Mouse (Mus musculus): Measurements from ENCODE around the gene Arpc1b. TPM values are rescaled to one million over a fixed set of nuclear protein-coding genes. Genes with fewer than 3 reads are reported as not detected.
"Not testable (repeated sequence)": the region's sequence is repeated elsewhere in the genome, so short reads cannot be mapped to it uniquely, and the experiment has no call there.

The Arpc1b gene
- total RNA-seq, 2 experiments from 2014 or later = 23.7 to 54.0 TPM

DNA sequence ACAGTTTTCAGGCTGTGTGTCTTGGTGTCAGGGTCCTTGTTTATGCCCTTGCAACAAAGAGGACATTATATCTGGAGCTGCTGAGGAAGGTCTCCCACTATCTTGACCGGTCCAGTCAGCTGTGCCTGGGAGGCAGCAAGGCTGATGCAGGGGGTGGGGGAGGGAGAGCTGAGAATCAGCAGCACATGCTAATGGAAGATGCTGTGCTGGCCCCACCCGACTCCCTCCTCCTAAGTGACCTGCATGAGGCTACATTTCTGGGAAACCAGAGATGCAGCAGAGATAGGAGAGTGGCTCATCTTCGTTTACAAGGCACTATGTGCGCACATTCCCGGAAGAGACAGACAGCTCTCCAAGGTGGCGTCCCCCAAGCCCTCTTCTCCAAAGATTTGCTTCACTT, 3.6 kb upstream of the Arpc1b start:
- ATAC-seq (replicated peaks; ENCODE audit: low FRiP score, low TSS enrichment, poor library complexity, severe bottlenecking) = no peak

DNA sequence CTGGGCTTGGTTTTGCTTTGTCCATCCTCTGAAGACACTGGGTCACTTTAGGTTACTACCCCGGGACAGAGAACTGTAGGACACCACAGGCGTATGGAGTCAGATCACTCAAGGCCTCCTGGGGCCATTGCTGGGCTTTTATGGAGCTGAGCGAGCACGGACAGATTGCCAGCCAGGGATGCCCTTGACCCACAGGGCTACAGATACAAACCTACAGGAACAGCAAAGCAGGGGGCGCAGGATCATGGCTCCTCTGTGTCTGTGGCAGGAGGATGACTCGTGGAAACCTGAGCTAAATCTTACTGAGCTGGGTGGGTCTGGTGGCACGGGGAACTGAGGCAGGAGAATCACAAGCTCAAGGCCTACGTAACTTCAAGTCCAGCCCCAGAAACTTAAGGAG, 1.4 kb upstream of the Arpc1b start:
- no peak for ATAC-seq (replicated peaks; ENCODE audit: low FRiP score, low TSS enrichment, poor library complexity, severe bottlenecking)

DNA sequence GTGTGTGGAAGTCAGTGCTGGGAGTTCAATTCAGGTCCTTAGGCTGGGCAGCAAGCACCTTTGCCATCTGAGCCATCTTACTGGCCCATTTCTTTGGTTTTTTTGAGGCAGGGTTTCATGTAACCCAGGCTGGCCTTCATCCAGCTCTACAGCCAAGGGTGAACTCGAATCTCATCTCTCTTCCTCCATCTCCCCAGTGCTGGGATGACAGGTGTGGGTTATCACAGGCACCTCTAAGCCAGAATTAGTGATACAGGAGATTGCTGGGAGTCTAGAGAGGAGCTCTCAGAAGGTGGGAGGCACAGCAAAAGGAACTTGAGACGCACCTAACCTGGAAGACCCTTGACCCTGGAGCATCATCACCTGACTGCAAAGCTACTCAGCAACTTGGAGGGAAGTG, 599 bp upstream of the Arpc1b start:
- no peak for ATAC-seq (replicated peaks; ENCODE audit: low FRiP score, low TSS enrichment, poor library complexity, severe bottlenecking)

DNA sequence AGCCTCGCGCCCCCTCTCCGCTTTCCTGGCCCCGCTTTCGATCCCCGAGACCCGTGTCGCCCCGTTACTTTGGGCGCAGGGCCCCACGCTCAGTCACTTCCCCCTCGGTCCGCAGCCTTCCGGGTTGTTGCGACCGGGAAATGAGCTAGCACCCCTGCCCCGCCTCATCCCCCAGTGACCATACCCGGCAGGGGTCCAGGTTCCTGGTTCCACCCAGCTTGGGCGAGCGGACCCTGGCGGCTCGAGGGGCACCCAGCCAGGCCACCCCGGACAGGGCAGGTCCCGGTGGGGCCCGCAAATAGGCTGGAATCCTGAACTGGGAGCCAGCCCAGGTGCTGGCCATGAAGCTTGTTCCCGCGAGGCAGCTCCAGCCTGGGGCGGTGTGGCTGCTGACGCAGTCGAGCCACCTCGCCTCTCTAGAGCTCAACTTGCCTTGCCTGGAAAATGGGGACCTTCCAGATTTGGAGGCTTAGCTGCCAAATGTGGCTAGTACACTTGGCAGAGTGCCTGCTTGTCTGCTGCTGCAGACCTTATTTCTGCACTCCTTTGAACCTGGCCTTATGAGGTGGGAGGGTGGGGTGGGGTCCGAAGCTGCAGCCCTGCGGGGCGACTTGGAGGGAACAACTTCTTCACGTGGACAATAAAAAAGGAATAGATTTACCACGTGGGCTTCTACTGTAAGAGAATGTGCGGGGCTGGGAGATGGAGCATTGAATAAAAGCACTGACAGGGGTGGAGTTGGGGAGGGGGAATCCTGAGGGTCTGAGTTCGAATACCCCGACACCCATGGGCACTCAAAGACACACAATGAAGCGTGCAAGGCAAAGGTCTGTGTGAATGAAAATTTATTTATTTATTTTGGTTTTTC, 825 bp downstream of the Arpc1b start:
- peak; percentile 56 for ATAC-seq (replicated peaks; ENCODE audit: low FRiP score, low TSS enrichment, poor library complexity, severe bottlenecking)

DNA sequence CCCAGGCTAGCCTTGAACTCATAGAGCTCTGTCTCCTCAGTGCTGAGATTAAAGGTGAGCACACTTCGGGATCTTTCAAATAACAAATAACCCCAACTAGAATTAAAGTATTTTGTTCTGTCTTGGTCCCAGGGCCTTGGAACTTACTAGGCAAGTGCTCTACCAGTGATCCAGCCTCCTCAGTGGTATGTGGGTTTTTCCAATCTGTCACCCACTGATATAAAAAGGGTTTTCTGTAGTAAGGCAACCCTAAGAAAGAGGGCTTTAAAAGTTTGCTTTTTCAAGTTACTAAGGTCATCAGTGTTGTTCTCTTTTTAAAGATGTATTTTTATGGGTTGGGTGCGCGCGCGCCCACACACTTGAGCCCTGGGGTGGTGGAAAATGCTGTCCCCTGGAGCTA, 1.7 kb downstream of the Arpc1b start:
- ATAC-seq (replicated peaks; ENCODE audit: low FRiP score, low TSS enrichment, poor library complexity, severe bottlenecking) = no peak

DNA sequence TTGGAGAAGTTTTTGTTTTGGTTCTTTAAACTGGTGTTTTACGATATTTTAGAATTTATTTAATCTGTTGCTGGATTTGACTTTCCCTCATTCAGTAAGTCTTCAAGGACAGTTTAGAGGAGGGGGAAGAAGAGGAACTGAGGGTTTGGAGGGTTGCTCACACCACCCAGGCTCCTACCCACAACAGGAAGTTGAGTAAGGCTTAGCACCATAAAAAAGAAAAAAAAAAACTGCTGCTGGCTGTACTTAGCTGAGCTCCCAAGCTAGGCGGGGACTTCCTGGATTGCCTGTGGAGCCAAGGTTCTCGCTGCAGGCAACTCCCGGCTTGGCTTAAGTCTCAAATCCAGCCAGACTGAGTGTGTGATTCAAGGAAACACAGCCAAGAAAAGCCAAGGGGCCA, 2.3 kb downstream of the Arpc1b start:
- no peak for ATAC-seq (replicated peaks; ENCODE audit: low FRiP score, low TSS enrichment, poor library complexity, severe bottlenecking)

DNA sequence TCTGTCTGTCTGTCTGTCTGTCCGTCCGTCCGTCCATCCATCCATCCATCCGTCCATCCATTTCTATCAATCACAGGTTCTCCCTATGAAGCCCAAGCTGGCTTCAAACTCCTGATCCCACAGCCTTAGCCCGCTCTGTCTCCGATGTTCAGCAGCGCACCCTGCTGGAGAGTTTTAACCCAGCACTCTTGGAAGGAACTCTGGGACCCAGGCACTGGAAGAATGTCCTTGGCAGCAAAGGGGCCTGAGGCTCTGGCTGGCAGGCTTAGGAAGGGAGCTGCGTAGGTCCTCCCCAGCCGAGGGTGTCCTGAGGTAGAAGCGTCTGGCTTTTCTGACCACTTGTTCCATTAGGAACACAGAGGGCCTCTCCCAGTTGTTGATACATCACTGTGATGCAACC, 2.9 kb downstream of the Arpc1b start:
- ATAC-seq (replicated peaks; ENCODE audit: low FRiP score, low TSS enrichment, poor library complexity, severe bottlenecking) = peak; percentile 42; the same call in 1 of the 2 replicates

DNA sequence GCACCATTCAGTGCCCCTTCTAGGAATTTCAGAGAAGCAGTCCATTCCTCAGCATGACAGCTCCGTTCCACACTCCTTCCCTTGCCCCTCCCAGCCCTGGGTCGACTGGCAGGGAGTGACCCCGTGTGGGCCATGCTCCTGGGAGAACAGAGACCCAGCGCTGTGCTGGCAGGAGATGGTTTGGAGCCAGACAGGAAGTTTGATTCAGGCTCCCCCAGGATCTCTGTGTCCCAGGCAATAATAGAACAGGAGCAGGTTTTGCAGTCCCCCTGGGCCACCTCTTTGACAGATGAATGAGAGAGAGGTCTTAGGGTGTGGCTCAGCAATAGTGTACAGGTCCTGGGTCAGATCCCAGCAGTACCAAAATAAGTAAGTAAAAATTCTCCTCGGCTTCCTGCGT, 4.0 kb downstream of the Arpc1b start:
- ATAC-seq (replicated peaks; ENCODE audit: low FRiP score, low TSS enrichment, poor library complexity, severe bottlenecking) = no peak

DNA sequence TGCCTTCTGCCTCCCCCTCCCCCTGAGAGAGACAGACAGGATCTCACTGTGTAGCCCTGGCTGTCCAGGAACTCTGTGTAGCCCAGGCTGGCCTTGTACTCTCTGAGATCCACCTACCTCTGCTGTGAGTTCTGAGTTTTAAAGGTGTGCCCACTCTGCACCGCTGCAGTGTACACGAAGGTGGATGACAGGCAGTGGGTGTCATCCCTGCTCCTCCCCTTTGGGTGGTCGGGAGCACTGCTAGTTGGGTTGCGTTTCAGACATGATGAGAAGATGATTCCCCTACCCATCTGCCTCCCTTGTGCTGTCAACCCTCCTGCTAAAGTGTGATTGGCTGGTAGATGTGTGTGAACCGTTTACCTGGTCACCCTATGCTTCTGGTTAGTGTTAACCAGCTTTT, 4.4 kb downstream of the Arpc1b start:
- no peak for ATAC-seq (replicated peaks; ENCODE audit: low FRiP score, low TSS enrichment, poor library complexity, severe bottlenecking)

DNA sequence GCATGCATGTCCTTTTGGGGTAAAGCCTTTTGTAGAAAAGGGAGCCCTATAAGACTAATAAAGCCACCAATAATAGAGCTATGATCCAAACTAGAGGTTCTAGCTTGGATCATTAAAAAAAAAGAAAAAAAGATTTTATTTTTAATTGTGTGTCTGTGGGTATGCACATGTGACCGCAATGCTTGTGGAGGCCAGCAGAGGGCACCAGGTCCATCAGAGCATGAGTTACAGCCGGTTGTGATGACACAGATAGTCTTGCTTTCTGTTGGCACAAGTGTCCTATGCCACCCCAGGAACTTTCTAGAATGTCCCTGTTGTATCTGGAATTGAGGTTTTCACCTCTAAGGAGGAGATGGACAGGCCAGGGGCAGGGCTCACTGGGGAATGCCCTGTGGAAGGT, 5.4 kb downstream of the Arpc1b start:
- ATAC-seq (replicated peaks; ENCODE audit: low FRiP score, low TSS enrichment, poor library complexity, severe bottlenecking) = no peak

DNA sequence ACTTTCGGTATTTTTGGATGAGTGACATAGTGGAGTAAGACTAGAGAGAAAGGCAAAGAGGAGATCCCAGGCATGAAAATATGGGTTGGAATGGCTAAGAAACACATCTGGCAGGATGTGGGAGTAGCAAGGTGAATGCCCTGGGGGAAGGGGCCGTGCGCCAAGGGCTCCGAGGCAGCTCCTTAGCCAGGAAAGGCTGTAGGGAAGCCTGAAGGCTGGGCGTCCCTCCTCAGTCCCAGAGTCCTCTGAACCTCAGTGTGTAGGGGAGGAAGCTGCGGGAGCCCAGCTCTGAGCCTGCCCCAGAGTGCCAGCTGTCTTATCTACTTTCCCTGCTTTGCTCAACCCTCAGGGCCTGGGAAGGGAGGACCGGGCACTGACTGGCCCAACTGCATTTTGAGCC, 6.9 kb downstream of the Arpc1b start:
- ATAC-seq (replicated peaks; ENCODE audit: low FRiP score, low TSS enrichment, poor library complexity, severe bottlenecking) = peak; percentile 45; the same call in 1 of the 2 replicates

DNA sequence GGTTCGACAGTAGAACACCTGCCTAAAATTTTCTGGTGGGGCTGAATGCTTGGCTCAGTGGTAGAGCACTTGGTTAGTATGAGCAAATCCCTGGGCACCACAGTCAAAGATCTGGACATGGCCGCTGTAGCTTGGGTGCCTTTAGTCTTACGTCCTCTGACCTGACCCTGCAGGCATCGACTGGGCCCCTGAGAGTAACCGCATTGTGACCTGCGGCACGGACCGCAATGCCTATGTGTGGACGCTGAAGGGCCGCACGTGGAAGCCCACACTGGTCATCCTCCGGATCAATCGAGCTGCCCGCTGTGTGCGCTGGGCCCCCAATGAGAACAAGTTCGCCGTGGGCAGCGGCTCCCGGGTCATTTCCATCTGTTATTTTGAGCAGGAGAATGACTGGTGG, 9.4 kb downstream of the Arpc1b start:
- ATAC-seq (replicated peaks; ENCODE audit: low FRiP score, low TSS enrichment, poor library complexity, severe bottlenecking) = no peak

DNA sequence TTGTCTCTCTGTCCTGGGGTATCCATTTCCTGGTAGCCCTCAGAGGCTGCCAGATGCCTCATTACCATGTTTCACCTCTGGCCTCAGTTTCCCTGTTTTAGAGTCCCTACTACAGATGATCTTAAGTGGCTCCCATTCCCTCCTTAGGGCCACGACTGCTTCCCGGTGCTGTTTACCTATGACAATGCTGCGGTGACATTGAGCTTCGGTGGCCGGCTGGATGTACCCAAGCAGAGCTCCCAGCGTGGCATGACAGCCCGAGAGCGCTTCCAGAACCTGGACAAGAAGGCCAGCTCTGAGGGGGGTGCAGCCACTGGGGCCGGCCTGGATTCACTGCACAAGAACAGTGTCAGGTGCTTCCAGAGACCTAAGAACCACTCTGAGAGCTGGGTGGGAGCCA, 12.6 kb downstream of the Arpc1b start:
- no peak for ATAC-seq (replicated peaks; ENCODE audit: low FRiP score, low TSS enrichment, poor library complexity, severe bottlenecking)

DNA sequence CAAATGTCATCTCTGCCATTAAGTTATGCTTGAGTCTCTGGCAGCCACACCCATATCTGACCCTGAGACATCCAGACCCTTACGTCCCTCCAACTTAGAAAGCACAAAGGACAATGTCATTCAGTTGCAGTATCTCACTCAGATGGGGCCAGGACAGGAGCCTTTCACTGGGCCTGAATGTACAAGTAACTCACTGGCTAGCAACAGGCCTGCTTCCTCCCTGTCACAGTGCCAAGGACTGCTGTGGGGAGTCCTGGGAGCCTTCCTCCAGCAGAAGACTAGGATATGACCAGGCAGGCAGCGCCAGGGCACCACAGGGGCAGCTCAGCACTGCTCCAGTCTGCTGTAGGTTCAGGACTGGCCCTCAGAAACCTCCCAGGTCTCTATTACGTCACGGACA, 15.1 kb downstream of the Arpc1b start:
- ATAC-seq (replicated peaks; ENCODE audit: low FRiP score, low TSS enrichment, poor library complexity, severe bottlenecking) = no peak

DNA sequence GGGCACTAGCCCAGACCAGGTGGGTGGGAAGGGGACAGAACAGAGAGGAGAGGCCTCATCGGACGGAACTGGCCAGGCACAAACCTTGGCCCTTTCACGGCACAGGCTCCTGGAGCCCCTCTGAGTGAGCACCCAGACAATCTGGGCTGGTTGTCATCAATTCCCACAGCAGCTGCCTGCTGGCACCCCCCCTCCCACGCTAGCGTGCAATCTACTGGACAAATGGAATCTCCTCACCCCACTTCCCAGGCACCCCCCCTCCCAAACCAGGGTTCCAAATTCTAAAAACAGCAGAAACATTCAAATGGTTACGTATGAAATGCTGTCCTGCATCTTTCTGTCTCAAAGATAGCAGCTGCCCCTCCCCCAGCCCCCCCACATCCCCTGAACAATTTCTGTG, 15.8 kb downstream of the Arpc1b start:
- not testable (repeated sequence) for ATAC-seq (replicated peaks; ENCODE audit: low FRiP score, low TSS enrichment, poor library complexity, severe bottlenecking)

DNA sequence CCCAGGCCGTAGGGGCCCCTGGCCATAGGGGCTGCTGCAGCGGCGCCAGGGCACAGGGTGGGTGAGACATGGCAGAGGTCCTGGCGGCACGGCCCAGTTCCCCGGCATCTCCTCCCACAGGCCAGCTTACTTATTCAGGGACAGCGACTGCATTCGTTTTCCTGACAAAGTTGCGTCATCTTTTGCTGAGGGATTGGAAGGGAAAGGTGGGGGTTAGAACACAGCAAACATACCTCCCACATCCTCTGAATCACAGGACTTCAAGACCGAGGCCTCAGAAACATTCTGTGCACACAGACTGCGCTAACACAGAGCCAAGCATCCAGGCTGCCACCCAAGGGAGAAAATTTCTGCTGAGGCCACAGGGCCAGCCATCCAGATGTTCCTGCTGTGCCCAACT, 16.2 kb downstream of the Arpc1b start:
- ATAC-seq (replicated peaks; ENCODE audit: low FRiP score, low TSS enrichment, poor library complexity, severe bottlenecking) = no peak

DNA sequence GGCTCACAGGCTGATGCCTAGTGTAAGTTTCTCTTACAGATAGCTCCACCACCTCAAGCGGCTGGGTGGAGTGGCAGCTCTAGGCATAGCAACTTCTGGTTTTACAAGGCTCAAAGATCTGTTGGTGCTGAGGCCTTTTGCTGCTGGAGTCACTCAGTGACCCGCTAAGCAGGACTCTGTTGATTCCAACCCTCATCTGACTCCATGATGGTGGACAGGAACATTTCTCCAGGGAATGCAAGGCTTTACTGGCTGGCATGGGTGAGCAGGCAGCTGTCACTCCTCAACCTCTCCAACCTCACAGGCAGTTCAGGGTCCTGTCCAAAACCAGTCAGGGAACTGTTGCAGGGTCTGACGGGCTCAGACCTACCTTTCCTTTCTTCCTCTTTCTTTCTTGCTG, 17.0 kb downstream of the Arpc1b start:
- no peak for ATAC-seq (replicated peaks; ENCODE audit: low FRiP score, low TSS enrichment, poor library complexity, severe bottlenecking)

DNA sequence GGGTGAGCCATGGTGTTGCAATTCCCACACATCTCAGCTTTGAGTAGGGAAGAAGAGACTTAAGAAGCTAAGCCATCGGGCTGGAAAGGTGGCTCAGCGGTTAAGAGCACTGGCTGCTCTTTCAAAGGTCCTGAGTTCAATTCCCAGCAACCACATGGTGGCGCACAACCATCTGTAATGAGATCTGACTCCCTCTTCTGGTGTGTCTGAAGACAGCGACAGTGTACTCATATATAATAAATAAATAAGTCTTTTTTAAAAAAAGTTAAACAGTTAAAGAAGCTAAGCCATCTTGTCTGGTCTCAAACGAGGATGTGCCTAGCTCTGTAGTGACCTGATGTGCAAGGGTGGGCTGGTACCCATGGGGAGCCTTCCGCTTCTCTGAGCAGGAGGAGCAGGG, 19.3 kb downstream of the Arpc1b start:
- not testable (repeated sequence) for ATAC-seq (replicated peaks; ENCODE audit: low FRiP score, low TSS enrichment, poor library complexity, severe bottlenecking)

DNA sequence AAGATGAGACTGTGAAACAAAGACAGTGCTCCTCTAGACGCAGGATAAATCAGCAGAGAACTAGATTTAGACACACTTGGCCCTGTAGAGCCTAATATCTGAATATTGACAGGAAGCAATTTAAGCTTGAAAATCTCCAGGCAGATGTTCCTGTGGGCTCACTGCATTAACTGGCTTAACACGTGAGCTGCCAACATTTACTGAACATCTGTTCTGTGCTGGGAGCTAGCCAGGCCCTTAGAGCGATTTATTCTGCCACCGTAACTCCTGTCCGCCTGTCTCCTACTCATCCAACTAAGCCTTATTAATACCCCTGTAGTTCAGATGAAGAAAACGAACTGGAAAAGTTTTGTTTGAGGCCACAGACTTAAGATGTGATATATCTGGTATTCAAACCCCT, 24.8 kb downstream of the Arpc1b start:
- peak; percentile 39; the same call in 1 of the 2 replicates for ATAC-seq (replicated peaks; ENCODE audit: low FRiP score, low TSS enrichment, poor library complexity, severe bottlenecking)

DNA sequence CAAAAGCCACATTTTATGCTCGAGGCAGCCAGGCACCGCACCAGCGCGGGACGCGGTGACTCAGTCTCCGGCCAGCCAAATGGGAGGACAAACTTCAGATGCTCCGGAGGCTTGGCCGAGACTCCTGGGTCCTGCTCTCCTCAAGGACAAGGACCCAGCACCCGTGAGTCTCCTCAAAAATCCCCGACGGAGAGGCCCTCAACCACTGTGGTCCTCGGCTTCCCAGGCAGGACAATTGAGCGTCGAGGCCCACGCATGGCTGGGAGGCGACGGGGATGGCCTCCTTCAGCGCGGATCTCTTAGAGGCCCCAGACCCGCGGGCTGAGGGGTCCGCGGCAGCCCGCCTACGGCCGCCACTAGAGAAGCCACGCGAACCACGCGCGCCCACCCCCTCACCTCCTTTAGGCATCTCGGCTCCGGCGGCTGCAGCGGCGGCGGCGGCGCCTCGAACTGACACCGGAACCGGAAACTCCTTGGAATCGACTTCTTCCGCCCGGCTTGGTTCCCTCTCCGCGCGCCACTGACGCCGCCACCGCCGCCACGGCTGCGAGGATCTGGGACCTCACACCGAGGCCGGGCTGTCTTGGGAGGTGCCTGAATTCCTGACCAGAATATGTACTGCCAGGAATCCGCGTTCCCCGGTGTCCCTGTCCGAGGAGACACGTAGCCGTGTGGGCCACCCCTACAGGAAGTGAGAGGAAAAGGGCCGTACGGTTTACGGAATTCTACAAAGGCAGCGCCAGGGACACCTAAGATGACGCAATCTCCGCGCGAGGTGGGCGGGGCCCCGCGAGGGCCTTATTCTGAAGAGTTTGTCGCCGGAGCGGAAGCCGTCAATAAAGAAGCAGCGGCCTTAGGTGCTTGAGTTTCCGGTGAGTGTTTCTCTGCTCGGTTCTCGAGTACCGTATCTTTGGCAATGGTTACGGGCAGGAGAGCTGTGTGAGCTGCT, 25.8 kb downstream of the Arpc1b start, which contains the start of the genes Pdap1 and Bud31:
TSS of gene Pdap1 (minus strand) at position 668 of the 949 bp plus-strand sequence.
TSS of gene Bud31 (plus strand) at position 792 of the 949 bp plus-strand sequence.
- ATAC-seq (replicated peaks; ENCODE audit: low FRiP score, low TSS enrichment, poor library complexity, severe bottlenecking) = peak; percentile 85

Measured in megakaryocyte-erythroid progenitor cell, adult 5-6 weeks (primary cell).